Mouse (Mus musculus) forebrain, embryonic 14.5 days (tissue): ENCODE results near the gene Il15ra. TPM values are rescaled to one million over a fixed set of nuclear protein-coding genes. Genes with fewer than 3 reads are reported as not detected.

Source experiments
- ATAC-seq: fragments of 200-750 bp; cut with Nextera tagmentation; 2 replicates; pipeline ENCODE4 v1.8.0; 2017; ENCODE audit warnings: mild to moderate bottlenecking, moderate library complexity
- DNase-seq: peaks from one replicate; pipeline ENCODE4 v3.0.0-alpha.2; 2015; ENCODE audit warnings: low spot score
- H3K27ac ChIP-seq: fragments of 300-500 bp; sonication (generic); 2 replicates; pipeline ENCODE4 v1.5.1; 2014; ENCODE audit warnings: low read depth, mild to moderate bottlenecking, control low read depth, low read length, moderate library complexity
- H3K27me3 ChIP-seq: fragments of 300-500 bp; sonication (generic); replicated peaks from 2 replicates; pipeline ENCODE4 v1.6.1; 2014; ENCODE audit warnings: low read length, control low read depth, mixed read lengths; ENCODE audit not compliant: control insufficient read depth, insufficient read depth
- H3K36me3 ChIP-seq: fragments of 300-500 bp; sonication (generic); 2 replicates; pipeline ENCODE4 v1.6.1; 2014; ENCODE audit warnings: low read length, control low read depth; ENCODE audit not compliant: control insufficient read depth, insufficient read depth
- H3K4me1 ChIP-seq: fragments of 300-500 bp; sonication (generic); 2 replicates; pipeline ENCODE4 v1.6.1; 2014; ENCODE audit warnings: antibody characterized with exemption, low read length, control low read depth; ENCODE audit not compliant: control insufficient read depth, insufficient read depth
- H3K4me2 ChIP-seq: fragments of 300-500 bp; sonication (generic); 2 replicates; pipeline ENCODE4 v1.6.1; 2014; ENCODE audit warnings: mild to moderate bottlenecking, control low read depth, low read length
- H3K4me3 ChIP-seq: fragments of 300-500 bp; sonication (generic); 2 replicates; pipeline ENCODE4 v1.5.1; 2014; ENCODE audit warnings: low read depth, low read length, control low read depth
- H3K9ac ChIP-seq: fragments of 300-500 bp; sonication (generic); 2 replicates; pipeline ENCODE4 v1.6.1; 2014; ENCODE audit warnings: mild to moderate bottlenecking, low read length, control low read depth, moderate library complexity
- H3K9me3 ChIP-seq: fragments of 300-500 bp; sonication (generic); replicated peaks from 2 replicates; pipeline ENCODE4 v1.6.1; 2016; ENCODE audit warnings: low read length, control low read depth, mixed read lengths; ENCODE audit not compliant: control insufficient read depth
- WGBS: fragments of 180-500 bp; shearing (Covaris S2); extraction: QIAGEN DNeasy Blood & Tissue Kit; methylation state at CpG from one replicate; pipeline ENCODE4 v1.1.7; 2014; 5-methylcytosine and 5-hydroxymethylcytosine counted together
- polyA plus RNA-seq: library from polyadenylated mRNA; unstranded; fragments of >200 nt; fragmentation: Nextera tagmentation; extraction: Ambion mirVana; gene quantifications from 2 replicates; pipeline ENCODE4 v1.2.1, GENCODE M21; 2014

Il15ra gene
- 0.53 and 0.63 TPM in 2 replicates for polyA plus RNA-seq

DNA sequence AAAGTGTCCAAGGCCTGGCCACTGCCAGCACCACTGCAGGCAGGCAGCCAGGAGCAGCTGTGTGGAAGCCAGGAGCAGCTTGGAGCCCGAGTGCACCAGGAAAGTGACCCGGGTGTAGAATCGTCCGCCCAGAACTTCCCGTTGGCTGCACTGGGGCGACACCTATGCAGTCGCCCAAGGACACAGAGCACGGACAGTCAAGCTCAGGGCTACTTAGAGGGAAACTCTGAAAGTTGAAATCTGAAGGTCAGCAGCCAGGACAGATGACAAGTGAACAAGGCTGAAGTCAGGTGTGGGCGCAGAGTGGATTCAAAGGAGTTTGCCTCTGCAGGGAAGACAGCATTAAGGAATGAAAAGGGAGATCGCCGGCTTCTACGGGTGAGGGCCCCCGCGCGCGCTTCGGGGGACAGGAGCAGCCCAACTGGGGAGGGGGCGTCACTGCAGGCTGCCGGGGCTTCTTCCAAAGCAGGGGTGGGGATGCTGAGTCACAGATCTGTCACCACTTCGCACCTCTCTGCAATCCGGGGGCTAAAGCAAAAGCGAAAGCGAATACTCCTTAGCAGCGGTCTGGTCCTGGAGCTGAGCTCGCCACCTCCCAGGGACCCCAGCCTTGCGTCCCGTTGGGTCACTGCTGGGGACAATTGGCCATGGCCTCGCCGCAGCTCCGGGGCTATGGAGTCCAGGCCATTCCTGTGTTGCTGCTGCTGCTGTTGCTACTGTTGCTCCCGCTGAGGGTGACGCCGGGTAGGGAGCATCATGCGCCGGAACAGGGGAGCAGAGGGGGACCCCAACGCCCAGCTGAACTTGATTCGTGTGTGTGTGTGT, at the start of gene Il15ra:
TSS of gene Il15ra (plus strand) at position 90 of the 825 bp plus-strand sequence.
- Histone ChIP-seq H3K36me3 (no peaks in the 10 kb centered on the region), H3K27ac (no peak within 1 kb of the TSS), H3K4me1 (peaks cover 9% of the 10 kb centered on the region), H3K9me3 (no peaks in the 10 kb centered on the region), H3K9ac (peak within 1 kb of the TSS; percentile 63), H3K4me3 (peak within 1 kb of the TSS; percentile 45), H3K27me3 (no peaks in the 10 kb centered on the region; the same call in 1 of the 2 replicates), H3K4me2 (peak within 1 kb of the TSS; percentile 99)
- WGBS: 1% methylated on average over 37 of the region's 37 CpGs
- DNase-seq (peak; percentile 36), ATAC-seq (peak; percentile 74)

DNA sequence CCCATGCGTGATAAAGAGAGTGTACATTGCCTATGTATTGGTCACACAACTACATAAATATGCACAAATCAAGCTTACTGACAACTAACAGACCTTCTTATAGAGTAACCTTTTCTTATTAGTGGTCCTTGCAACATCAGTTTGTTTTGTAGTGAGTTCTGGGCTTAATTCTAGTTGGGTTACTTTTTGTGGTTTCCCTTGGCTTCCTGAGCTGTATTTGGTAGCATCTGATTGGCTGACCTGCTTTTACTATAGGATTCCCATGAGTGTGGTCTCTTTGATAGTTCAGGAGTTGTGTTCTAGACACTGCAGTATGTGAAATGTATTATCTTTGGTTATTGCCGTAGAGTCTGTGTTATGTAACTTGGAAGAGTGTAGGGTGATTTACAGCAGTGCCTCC, 47.5 kb upstream of the Il15ra start:
- ATAC-seq: no peak
- H3K36me3 ChIP-seq: no peaks in the 10 kb centered on the region
- DNase-seq: no peak
- WGBS: 93% methylated on average over 2 of the region's 2 CpGs
- no peak overlapping the region for H3K27ac ChIP-seq
- no peak overlapping the region for H3K9ac ChIP-seq
- no peaks in the 10 kb centered on the region for H3K27me3 ChIP-seq
- H3K4me1 ChIP-seq: no peaks in the 10 kb centered on the region
- H3K4me3 ChIP-seq: no peak overlapping the region
- no peaks in the 10 kb centered on the region for H3K9me3 ChIP-seq
- H3K4me2 ChIP-seq: no peak overlapping the region

DNA sequence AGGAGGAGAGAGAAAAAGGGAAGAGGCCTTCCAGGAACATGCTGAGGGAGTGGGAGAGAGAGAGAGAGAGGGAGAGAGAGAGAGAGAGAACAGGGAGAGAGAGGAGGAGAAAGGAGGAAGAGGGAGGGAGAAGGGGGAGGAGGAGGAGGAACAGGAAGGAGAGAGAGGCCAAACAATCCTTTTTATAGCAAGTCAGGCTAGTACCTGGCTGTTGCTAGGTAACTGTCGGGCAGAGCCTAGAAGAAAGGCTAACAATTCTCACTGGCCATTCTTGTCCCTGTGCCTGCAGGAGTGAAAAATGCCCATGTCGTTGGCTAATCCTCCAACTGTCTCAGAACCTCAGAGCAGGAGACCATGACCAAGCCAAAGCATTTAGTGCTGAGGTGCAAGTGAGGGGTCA, 45.8 kb upstream of the Il15ra start:
- Histone ChIP-seq H3K27me3 (no peaks in the 10 kb centered on the region), H3K9me3 (no peaks in the 10 kb centered on the region), H3K4me1 (no peaks in the 10 kb centered on the region), H3K4me3 (no peak overlapping the region), H3K9ac (no peak overlapping the region), H3K36me3 (no peaks in the 10 kb centered on the region), H3K27ac (no peak overlapping the region), H3K4me2 (no peak overlapping the region)
- ATAC-seq (no peak), DNase-seq (no peak)
- 33% methylated on average over 2 of the region's 2 CpGs for WGBS

DNA sequence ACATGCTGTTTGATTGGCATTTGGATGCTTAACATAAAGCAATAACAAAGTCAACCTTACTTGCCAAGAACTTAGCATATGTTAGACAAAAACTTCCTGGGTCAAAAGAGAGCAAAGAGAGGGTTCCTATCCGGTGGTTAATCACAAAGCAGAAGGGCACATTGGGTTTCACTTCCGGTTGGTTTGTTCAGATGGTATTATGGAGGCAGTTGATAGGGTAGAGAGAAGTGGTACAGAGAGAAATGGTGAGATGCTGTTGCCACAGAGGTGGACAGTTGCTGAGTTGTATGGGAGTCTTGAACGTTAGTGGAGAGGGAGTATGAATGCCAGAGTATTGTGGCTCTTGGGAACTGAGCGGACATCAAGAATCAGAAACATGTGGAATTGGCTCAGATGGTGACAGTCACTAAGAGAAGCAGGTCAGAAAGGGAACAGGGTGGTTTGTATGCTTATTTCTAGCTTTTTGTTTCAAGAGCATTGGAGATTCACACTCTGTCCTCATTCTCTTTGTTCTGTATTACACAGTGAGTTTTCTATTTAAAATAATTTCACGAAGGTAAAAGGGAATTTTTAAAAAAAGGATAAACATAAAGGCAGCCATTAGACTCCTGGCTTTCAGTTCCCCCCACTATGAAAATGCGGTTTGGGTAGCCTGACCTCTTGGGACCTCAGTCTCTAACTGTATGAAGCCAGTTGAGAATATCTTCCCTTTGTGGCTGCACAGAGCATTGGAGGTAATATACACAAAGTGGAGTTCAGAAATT, 42.8 kb upstream of the Il15ra start:
- Histone ChIP-seq H3K4me2 (no peak overlapping the region), H3K36me3 (no peaks in the 10 kb centered on the region), H3K27ac (no peak overlapping the region), H3K4me1 (no peaks in the 10 kb centered on the region), H3K9me3 (no peaks in the 10 kb centered on the region), H3K4me3 (no peak overlapping the region), H3K9ac (no peak overlapping the region), H3K27me3 (no peaks in the 10 kb centered on the region)
- 81% methylated on average over 6 of the region's 6 CpGs for WGBS
- DNase-seq (no peak), ATAC-seq (no peak)

DNA sequence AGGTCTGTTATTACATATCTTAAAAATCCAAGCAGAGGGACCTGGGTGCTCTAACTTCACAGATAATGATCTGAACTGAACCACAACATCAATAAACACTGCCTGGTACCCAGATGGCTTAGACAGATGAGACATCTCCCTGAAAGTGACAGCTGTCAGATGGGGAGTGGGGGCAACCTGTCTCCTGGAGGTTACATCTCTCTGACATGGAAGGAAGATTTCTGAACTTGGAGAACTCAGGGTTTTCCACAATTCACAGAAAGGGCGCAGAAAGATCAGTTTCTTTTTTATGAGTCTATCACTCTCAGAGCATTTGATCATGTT, 42.2 kb upstream of the Il15ra start:
- no peaks in the 10 kb centered on the region for H3K4me1 ChIP-seq
- DNase-seq (no peak), ATAC-seq (no peak)
- no peaks in the 10 kb centered on the region for H3K9me3 ChIP-seq
- no peak overlapping the region for H3K4me3 ChIP-seq
- no peak overlapping the region for H3K27ac ChIP-seq
- H3K4me2 ChIP-seq: no peak overlapping the region
- no peak overlapping the region for H3K9ac ChIP-seq
- H3K27me3 ChIP-seq: no peaks in the 10 kb centered on the region
- WGBS: 97% methylated on average over 1 of the region's 1 CpGs
- H3K36me3 ChIP-seq: no peaks in the 10 kb centered on the region

DNA sequence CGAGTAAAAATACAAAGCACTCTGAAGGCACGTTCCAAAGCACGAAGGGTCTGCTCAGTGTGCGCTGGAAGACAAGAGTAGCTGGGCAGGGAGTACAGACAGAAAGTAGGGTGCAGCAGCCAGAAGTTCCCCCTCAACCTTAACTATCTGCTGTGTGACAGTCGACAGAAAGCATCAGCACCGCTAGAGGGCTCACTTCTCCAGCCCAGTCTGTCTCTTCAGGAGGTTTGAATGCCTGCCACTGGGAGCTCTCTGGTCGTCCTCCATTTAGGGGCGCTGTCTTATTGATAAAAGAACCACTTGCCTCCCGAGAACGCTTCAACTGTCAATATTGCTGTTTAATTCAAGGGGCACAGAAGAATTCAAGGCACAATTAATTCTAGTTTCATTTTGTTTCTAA, 41.1 kb upstream of the Il15ra start:
- H3K9ac ChIP-seq: no peak overlapping the region

DNA sequence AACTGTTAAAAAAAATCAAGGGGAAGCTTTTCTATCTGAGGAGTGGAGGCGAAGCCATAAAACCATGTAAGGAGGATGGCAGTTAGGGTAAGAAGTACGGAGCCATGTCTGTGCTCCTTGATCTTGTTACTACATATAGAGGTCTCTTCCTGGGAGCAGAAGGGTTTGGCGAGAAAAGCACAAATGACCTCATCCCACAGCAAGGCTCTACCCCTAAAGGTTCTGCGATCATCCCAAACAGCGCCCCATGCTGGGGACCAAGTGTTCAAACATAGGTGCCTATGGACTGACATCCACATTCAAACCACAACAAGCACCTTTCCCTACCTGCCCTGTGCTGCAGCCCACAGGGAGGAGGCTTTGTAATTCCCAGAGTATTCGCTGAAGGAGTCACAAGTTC, 40.7 kb upstream of the Il15ra start:
- no peak overlapping the region for H3K27ac ChIP-seq
- no peaks in the 10 kb centered on the region for H3K27me3 ChIP-seq
- ATAC-seq: peak; percentile 61; the same call in 1 of the 2 replicates
- WGBS: 53% methylated on average over 6 of the region's 6 CpGs
- H3K36me3 ChIP-seq: no peaks in the 10 kb centered on the region
- peak overlapping the region; percentile 36 for H3K4me2 ChIP-seq
- no peaks in the 10 kb centered on the region for H3K4me1 ChIP-seq
- H3K9me3 ChIP-seq: no peaks in the 10 kb centered on the region
- peak overlapping the region; percentile 5; the same call in 1 of the 2 replicates for H3K4me3 ChIP-seq
- no peak overlapping the region for H3K9ac ChIP-seq
- no peak for DNase-seq

More for the DNA sequence above, 41.1 kb upstream of the Il15ra start:
- peak; percentile 88 for DNase-seq
- Histone ChIP-seq H3K4me2 (peak overlapping the region; percentile 36), H3K9me3 (no peaks in the 10 kb centered on the region), H3K4me1 (no peaks in the 10 kb centered on the region), H3K27ac (no peak overlapping the region), H3K36me3 (no peaks in the 10 kb centered on the region), H3K4me3 (peak overlapping the region; percentile 5; the same call in 1 of the 2 replicates), H3K27me3 (no peaks in the 10 kb centered on the region)
- 5% methylated on average over 10 of the region's 10 CpGs for WGBS
- ATAC-seq: peak; percentile 95

DNA sequence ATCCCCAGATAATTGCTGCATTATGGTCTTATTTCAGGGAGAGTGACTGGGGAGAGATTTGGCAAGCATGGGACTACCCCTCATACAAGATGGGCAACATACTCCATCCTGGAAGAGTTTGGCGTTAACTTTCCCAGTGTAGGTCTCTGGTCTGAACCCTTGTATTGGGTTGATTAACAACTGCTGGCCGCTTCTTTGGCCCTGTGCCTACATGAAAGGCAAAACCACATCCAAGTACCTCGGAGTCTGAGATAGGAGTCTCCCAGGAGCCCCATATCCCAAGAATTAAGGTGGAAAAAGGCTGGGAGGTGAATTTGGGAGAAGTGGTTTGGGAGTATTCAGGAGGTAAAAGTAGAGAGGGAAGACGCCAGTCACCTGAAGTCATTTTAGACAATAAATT, 40.3 kb upstream of the Il15ra start:
- WGBS: 86% methylated on average over 4 of the region's 4 CpGs
- no peaks in the 10 kb centered on the region for H3K36me3 ChIP-seq
- no peak overlapping the region for H3K27ac ChIP-seq
- no peaks in the 10 kb centered on the region for H3K4me1 ChIP-seq
- no peaks in the 10 kb centered on the region for H3K27me3 ChIP-seq
- H3K4me2 ChIP-seq: no peak overlapping the region
- no peak overlapping the region for H3K9ac ChIP-seq
- DNase-seq: no peak
- H3K9me3 ChIP-seq: no peaks in the 10 kb centered on the region
- H3K4me3 ChIP-seq: no peak overlapping the region
- ATAC-seq: no peak

DNA sequence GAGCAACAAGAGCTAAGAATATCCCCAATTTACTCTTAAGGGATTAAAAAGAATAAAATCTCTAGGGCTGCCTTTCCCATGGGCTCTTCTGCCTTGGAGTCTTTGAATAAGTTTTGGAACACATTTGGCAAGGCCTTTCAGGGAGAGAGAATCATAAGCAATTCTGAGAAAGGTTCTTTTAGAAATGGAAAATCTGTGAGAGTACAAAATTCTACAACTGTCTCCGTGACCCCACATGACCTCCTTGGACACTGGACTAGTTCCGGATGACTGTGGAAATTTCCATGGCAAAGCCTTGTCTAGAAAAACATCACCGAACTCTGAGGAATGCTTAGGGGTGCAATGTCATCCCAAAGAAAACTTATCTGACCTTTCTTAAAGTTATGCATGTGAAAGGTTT, 39.8 kb upstream of the Il15ra start:
- H3K4me2 ChIP-seq: no peak overlapping the region
- H3K4me1 ChIP-seq: no peaks in the 10 kb centered on the region
- H3K27ac ChIP-seq: no peak overlapping the region
- no peak for ATAC-seq
- H3K9ac ChIP-seq: no peak overlapping the region
- H3K27me3 ChIP-seq: no peaks in the 10 kb centered on the region
- no peak for DNase-seq
- no peak overlapping the region for H3K4me3 ChIP-seq
- no peaks in the 10 kb centered on the region for H3K36me3 ChIP-seq
- no peaks in the 10 kb centered on the region for H3K9me3 ChIP-seq
- 94% methylated on average over 3 of the region's 3 CpGs for WGBS
